Mouse (Mus musculus) bone marrow, adult 2 months (tissue): ENCODE measurements around the gene Ephb6.

Source experiments
- CTCF ChIP-seq: fragments of 200-500 bp; IDR thresholded peaks from 2 replicates; pipeline ENCODE4 v1.5.1; 2011; ENCODE audit warnings: low read length, control low read depth; ENCODE audit not compliant: control insufficient read depth, insufficient read depth
- POLR2A ChIP-seq: fragments of 200-500 bp; IDR thresholded peaks from 2 replicates; pipeline ENCODE4 v1.6.1; 2011; ENCODE audit warnings: low read depth, mild to moderate bottlenecking, control low read depth, low read length, borderline replicate concordance; ENCODE audit not compliant: control insufficient read depth

DNA sequence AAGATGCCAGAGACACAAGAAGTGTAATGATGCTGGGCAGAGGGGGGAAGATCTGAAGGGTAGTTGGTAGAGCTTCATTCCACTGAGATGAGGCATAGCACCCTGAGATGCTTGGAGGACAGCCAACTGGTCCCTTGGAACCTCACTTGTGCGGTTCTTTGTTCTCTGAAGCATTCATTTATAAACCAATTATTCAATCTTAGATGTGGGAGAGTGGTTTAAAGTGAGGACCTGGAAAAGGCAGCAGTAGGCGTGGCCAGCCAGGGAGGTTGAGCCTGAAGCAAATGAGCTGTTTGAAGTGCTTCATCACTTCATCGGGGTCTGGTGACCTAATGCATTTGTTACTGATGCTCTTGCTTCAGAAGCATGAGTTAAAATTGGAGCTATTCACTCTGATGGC is 46.0 kb upstream of the Ephb6 start:
- TF ChIP-seq POLR2A: no peak
- TF ChIP-seq CTCF: no peak
